Mouse (Mus musculus): ENCODE measurements at regions not wholly inside any gene's neighbourhood (a gene's known extent, or its start where the extent isn't known, plus 50 kb on each side); places are given as distances from the start of the nearest gene placed in this dataset.
A peak's percentile ranks its signal among the peaks of the same experiment; 100 is the strongest.

- 0 out of 2 replicates have a peak, but pooled peaks have one; percentile 50 for ATAC-seq
- 65% methylated on average over 6 of the region's 6 CpGs for WGBS
- Histone ChIP-seq H3K9me3 (no peaks in the 10 kb centered on the region), H3K27ac (no peak overlapping the region), H3K4me2 (replicated peaks) (no peak overlapping the region), H3K4me3 (replicated peaks) (no peak overlapping the region), H3K4me1 (replicated peaks) (0 out of 2 replicates have a peak, but pooled peaks cover 5% of the 10 kb centered on the region), H3K9ac (replicated peaks) (no peak overlapping the region), H3K27me3 (no peaks in the 10 kb centered on the region), H3K36me3 (no peaks in the 10 kb centered on the region)
Observed at GRCm38 (mm10) chr11:42754481-42755272, 280.9 kb upstream of the Gm9972 start.

DNA sequence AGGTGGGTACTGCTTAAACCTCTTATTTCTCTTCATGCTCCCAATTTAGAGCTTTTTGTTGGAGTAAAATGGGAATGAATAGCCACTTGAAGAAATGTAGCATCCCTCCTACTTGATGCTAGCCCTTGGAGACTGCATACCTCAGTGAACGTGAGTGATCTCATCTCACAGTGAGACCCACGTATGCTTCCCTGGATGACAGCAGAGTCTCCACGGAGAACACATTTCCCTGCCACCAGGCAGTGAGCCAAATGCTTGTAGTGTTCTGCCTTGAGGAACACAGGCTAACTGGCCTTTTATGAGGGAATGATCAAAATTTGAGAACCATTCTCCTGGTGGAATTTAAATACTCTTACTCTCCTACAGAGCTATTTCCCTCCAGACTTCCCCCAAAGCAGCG lies 280.1 kb upstream of the Gm9972 start:
- H3K9me3 ChIP-seq: no peaks in the 10 kb centered on the region
- no peaks in the 10 kb centered on the region for H3K36me3 ChIP-seq
- H3K9ac ChIP-seq (replicated peaks): no peak overlapping the region
- ATAC-seq: no peak
- WGBS: 67% methylated on average over 4 of the region's 4 CpGs
- no peak overlapping the region for H3K4me2 ChIP-seq (replicated peaks)
- no peak overlapping the region for H3K27ac ChIP-seq
- no peak overlapping the region for H3K4me3 ChIP-seq (replicated peaks)
- H3K4me1 ChIP-seq (replicated peaks): 0 out of 2 replicates have a peak, but pooled peaks cover 5% of the 10 kb centered on the region
- no peaks in the 10 kb centered on the region for H3K27me3 ChIP-seq

DNA sequence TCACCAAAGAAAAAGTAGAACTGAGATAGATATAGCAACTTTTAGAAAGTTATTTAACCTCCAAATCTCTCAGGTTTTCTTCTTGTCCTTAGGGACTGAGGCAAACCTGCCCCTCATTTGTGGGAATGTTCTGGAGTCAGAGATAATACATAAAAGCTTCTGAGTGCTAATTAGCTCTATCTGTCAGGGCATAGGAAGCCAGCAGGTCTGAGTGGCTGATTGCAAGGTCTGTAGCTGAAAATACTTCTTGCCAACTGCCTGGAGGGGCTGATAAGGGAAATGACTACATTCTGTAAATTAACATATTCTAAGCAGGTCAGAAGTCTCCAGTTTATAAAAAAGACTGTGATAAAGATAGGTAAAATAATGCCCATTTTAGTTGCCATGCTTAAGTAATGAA lies 270.3 kb upstream of the Gm9972 start:
- no peak overlapping the region for H3K27ac ChIP-seq
- H3K4me2 ChIP-seq (replicated peaks): no peak overlapping the region
- no peaks in the 10 kb centered on the region for H3K9me3 ChIP-seq
- H3K4me3 ChIP-seq (replicated peaks): no peak overlapping the region
- H3K9ac ChIP-seq (replicated peaks): no peak overlapping the region
- 0 out of 2 replicates have a peak, but pooled peaks have one; percentile 53 for ATAC-seq
- no peaks in the 10 kb centered on the region for H3K4me1 ChIP-seq (replicated peaks)
- no peaks in the 10 kb centered on the region for H3K36me3 ChIP-seq
- no peaks in the 10 kb centered on the region for H3K27me3 ChIP-seq

GRCm38 (mm10) chr11:42775074-42775676 lies 260.4 kb upstream of the Gm9972 start:
- no peak overlapping the region for H3K4me2 ChIP-seq (replicated peaks)
- H3K27ac ChIP-seq: no peak overlapping the region
- H3K36me3 ChIP-seq: no peaks in the 10 kb centered on the region
- 68% methylated on average over 4 of the region's 4 CpGs for WGBS
- H3K9ac ChIP-seq (replicated peaks): no peak overlapping the region
- no peak for ATAC-seq
- H3K4me1 ChIP-seq (replicated peaks): no peaks in the 10 kb centered on the region
- H3K27me3 ChIP-seq: no peaks in the 10 kb centered on the region
- H3K9me3 ChIP-seq: no peaks in the 10 kb centered on the region
- no peak overlapping the region for H3K4me3 ChIP-seq (replicated peaks)

- WGBS: 91% methylated on average over 1 of the region's 1 CpGs
- H3K9ac ChIP-seq (replicated peaks): no peak overlapping the region
- ATAC-seq: no peak
- no peak overlapping the region for H3K27ac ChIP-seq
- H3K4me1 ChIP-seq (replicated peaks): no peaks in the 10 kb centered on the region
- no peaks in the 10 kb centered on the region for H3K27me3 ChIP-seq
- no peak overlapping the region for H3K4me2 ChIP-seq (replicated peaks)
- no peaks in the 10 kb centered on the region for H3K9me3 ChIP-seq
- H3K36me3 ChIP-seq: no peaks in the 10 kb centered on the region
- H3K4me3 ChIP-seq (replicated peaks): no peak overlapping the region
Observed at GRCm38 (mm10) chr11:42811487-42811886, 224.1 kb upstream of the Gm9972 start.

DNA sequence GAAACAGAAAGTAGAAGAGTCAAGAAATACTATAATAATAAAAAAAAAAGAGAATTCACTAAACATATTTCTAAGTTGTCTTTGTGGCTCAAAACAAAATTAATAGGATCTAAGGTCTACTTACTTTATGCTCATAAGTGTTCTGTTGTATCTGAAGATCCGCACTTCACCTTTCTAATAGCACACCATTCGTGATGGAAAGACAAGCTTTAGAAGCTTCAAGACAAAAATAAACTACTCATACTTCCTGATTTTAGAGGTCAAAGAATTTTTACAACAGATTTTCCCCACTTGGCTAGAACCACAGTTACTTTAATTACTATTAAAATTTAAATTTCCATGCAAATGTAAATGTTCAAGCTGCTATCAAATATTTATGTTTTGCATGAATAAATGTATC lies 219.8 kb upstream of the Gm9972 start:
- H3K9me3 ChIP-seq: no peaks in the 10 kb centered on the region
- no peak overlapping the region for H3K27ac ChIP-seq
- H3K27me3 ChIP-seq: no peaks in the 10 kb centered on the region
- H3K9ac ChIP-seq (replicated peaks): no peak overlapping the region
- H3K4me2 ChIP-seq (replicated peaks): no peak overlapping the region
- ATAC-seq: no peak
- 94% methylated on average over 2 of the region's 2 CpGs for WGBS
- H3K4me3 ChIP-seq (replicated peaks): no peak overlapping the region
- no peaks in the 10 kb centered on the region for H3K36me3 ChIP-seq
- H3K4me1 ChIP-seq (replicated peaks): no peaks in the 10 kb centered on the region

DNA sequence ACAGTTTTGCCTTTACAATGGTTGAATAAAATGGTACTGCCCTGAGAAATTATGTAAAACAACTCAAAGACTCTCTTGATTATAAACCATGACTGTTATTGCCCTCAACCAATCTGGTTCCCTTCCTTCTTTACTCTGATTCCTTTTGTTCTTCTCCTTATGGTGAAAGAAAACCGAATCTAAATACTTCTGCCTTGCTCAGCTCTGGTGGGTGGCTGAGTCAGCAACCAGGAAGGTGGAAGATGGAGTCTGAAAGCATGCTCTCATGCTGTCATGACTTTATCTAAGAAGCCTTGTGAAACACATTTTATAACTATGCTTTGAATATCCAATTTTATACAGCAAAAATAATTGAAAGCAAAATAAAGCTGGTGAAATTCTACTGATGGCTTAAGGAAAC lies 212.7 kb upstream of the Gm9972 start:
- ATAC-seq: no peak
- Histone ChIP-seq H3K4me3 (replicated peaks) (no peak overlapping the region), H3K9ac (replicated peaks) (no peak overlapping the region), H3K4me1 (replicated peaks) (no peaks in the 10 kb centered on the region), H3K27me3 (no peaks in the 10 kb centered on the region), H3K36me3 (no peaks in the 10 kb centered on the region), H3K9me3 (no peaks in the 10 kb centered on the region), H3K27ac (no peak overlapping the region), H3K4me2 (replicated peaks) (no peak overlapping the region)
- WGBS: 66% methylated on average over 1 of the region's 1 CpGs

GRCm38 (mm10) chr11:42845795-42846194 lies 189.8 kb upstream of the Gm9972 start:
- no peak for ATAC-seq
- H3K9ac ChIP-seq (replicated peaks): no peak overlapping the region

DNA sequence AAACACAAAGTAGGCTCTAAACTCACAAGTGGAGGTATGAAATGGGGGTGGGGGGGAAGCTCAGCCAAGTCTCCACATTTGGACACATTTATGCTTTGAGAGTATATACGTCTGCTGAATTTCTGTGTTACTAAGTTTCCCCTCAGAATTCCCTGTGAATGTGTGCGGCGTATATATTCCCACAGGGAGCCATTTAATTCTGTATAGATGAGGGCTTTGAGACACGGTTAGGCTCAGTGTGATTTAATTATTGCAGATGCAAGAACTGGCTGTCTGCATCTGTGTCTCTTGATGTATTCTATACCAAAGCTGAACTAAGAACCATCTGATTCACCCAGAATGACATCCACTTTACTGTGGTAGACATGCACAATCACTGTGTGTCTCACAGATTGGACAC lies 181.1 kb upstream of the Gm9972 start:
- no peaks in the 10 kb centered on the region for H3K27me3 ChIP-seq
- no peak overlapping the region for H3K9ac ChIP-seq (replicated peaks)
- H3K4me1 ChIP-seq (replicated peaks): no peaks in the 10 kb centered on the region
- no peak for ATAC-seq
- 68% methylated on average over 4 of the region's 4 CpGs for WGBS
- H3K9me3 ChIP-seq: no peaks in the 10 kb centered on the region
- no peak overlapping the region for H3K27ac ChIP-seq
- H3K36me3 ChIP-seq: no peaks in the 10 kb centered on the region
- H3K4me2 ChIP-seq (replicated peaks): no peak overlapping the region
- no peak overlapping the region for H3K4me3 ChIP-seq (replicated peaks)

More at GRCm38 (mm10) chr11:42845795-42846194, 189.8 kb upstream of the Gm9972 start:
- H3K9me3 ChIP-seq: no peaks in the 10 kb centered on the region
- no peaks in the 10 kb centered on the region for H3K36me3 ChIP-seq
- H3K27ac ChIP-seq: no peak overlapping the region
- H3K27me3 ChIP-seq: no peaks in the 10 kb centered on the region
- H3K4me2 ChIP-seq (replicated peaks): no peak overlapping the region
- 81% methylated on average over 1 of the region's 1 CpGs for WGBS
- H3K4me1 ChIP-seq (replicated peaks): no peaks in the 10 kb centered on the region
- H3K4me3 ChIP-seq (replicated peaks): no peak overlapping the region

DNA sequence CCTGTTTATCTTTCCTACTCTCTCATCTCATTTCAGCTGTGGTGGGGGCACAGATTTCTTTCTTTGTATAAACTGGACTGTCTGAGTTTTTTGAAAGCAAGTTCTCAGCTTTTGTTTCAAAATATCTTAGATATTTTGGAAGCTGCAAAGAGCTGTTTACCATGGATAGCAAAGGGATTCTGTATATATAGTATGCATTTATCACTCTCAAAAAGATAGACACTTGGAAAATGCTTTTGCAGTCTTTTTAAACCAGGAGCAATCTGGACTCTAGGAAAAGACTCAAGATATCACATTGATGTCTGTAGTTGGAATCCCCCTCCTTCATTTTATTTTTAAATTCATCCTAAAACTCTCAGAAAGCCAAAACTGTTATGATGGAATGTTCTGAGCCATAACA lies 177.9 kb upstream of the Gm9972 start:
- H3K4me1 ChIP-seq (replicated peaks): no peaks in the 10 kb centered on the region
- H3K9ac ChIP-seq (replicated peaks): no peak overlapping the region
- H3K4me2 ChIP-seq (replicated peaks): no peak overlapping the region
- ATAC-seq: no peak
- no peaks in the 10 kb centered on the region for H3K9me3 ChIP-seq
- H3K36me3 ChIP-seq: no peaks in the 10 kb centered on the region
- no peak overlapping the region for H3K27ac ChIP-seq
- no peak overlapping the region for H3K4me3 ChIP-seq (replicated peaks)
- H3K27me3 ChIP-seq: no peaks in the 10 kb centered on the region

DNA sequence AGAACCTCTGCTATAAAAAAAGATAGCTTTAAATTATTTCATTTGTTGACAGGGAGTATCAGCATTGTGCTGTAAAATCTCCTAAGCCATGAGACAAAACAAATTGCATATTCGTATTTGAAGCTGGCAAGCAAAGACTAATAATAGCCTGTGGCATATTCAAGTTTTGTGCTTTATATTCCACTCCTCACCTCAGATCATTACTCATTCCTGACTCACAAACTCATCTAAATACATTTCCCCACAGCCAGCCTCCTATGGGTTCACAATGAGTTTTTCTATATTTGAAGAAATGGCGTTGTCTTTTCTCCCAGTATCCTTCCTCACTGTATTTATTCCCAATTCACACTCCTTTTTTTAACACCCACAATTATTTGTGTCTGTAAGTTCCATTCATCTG lies 161.5 kb upstream of the Gm9972 start:
- Histone ChIP-seq H3K27me3 (no peaks in the 10 kb centered on the region), H3K9me3 (no peaks in the 10 kb centered on the region), H3K9ac (replicated peaks) (no peak overlapping the region), H3K4me1 (replicated peaks) (no peaks in the 10 kb centered on the region), H3K4me2 (replicated peaks) (no peak overlapping the region), H3K4me3 (replicated peaks) (no peak overlapping the region), H3K36me3 (no peaks in the 10 kb centered on the region), H3K27ac (no peak overlapping the region)
- WGBS: 90% methylated on average over 2 of the region's 2 CpGs
- no peak for ATAC-seq

GRCm38 (mm10) chr11:42900024-42900423 lies 135.5 kb upstream of the Gm9972 start:
- H3K36me3 ChIP-seq: no peaks in the 10 kb centered on the region
- no peak overlapping the region for H3K9ac ChIP-seq (replicated peaks)
- no peak overlapping the region for H3K27ac ChIP-seq
- H3K4me3 ChIP-seq (replicated peaks): no peak overlapping the region
- H3K4me2 ChIP-seq (replicated peaks): no peak overlapping the region
- 89% methylated on average over 4 of the region's 4 CpGs for WGBS
- no peaks in the 10 kb centered on the region for H3K4me1 ChIP-seq (replicated peaks)
- H3K27me3 ChIP-seq: no peaks in the 10 kb centered on the region
- no peak for ATAC-seq
- no peaks in the 10 kb centered on the region for H3K9me3 ChIP-seq

All from midbrain, embryonic 13.5 days (tissue).